Mouse (Mus musculus): ENCODE data around the gene Baz2b. TPM values are rescaled to one million over a fixed set of nuclear protein-coding genes. Genes with fewer than 3 reads are reported as not detected.
"Not testable (repeated sequence)": the region's sequence is repeated elsewhere in the genome, so short reads cannot be mapped to it uniquely, and the experiment has no call there.

The Baz2b gene
- polyA plus RNA-seq, 1 experiment from 2014 or later, result 108 TPM

- 80% methylated on average over 2 of the region's 2 CpGs for WGBS
- ATAC-seq (ENCODE audit: low FRiP score) (no peak), DNase-seq (ENCODE audit: low spot score) (no peak)
Measured at GRCm38 (mm10) chr2:60152481-60152880, 57.2 kb downstream of the Baz2b start.

GRCm38 (mm10) chr2:60148651-60149050 lies 61.0 kb downstream of the Baz2b start:
- Histone ChIP-seq H3K27me3 (ENCODE audit: control insufficient read depth, insufficient read depth, low read length) (no peaks in the 10 kb centered on the region), H3K36me3 (ENCODE audit: control insufficient read depth, insufficient read depth, low read length) (no peaks in the 10 kb centered on the region), H3K27ac (ENCODE audit: low read depth, low read length) (no peak overlapping the region), H3K4me2 (replicated peaks; ENCODE audit: low read depth, low read length) (no peak overlapping the region), H3K9ac (ENCODE audit: low read depth, low read length) (no peak overlapping the region), H3K4me3 (ENCODE audit: low read depth, low read length) (no peak overlapping the region), H3K4me1 (replicated peaks; ENCODE audit: control insufficient read depth, insufficient read depth, low read length) (no peaks in the 10 kb centered on the region), H3K9me3 (ENCODE audit: control insufficient read depth, low read length) (no peaks in the 10 kb centered on the region)
- no peak for DNase-seq (ENCODE audit: low spot score)
- 52% methylated on average over 5 of the region's 5 CpGs for WGBS
- ATAC-seq (ENCODE audit: low FRiP score), result no peak

More at GRCm38 (mm10) chr2:60152481-60152880, 57.2 kb downstream of the Baz2b start:
- Histone ChIP-seq H3K9ac (ENCODE audit: low read depth, low read length) (no peak overlapping the region), H3K27me3 (ENCODE audit: control insufficient read depth, insufficient read depth, low read length) (no peaks in the 10 kb centered on the region), H3K4me2 (replicated peaks; ENCODE audit: low read depth, low read length) (no peak overlapping the region), H3K4me3 (ENCODE audit: low read depth, low read length) (no peak overlapping the region), H3K4me1 (replicated peaks; ENCODE audit: control insufficient read depth, insufficient read depth, low read length) (no peaks in the 10 kb centered on the region), H3K36me3 (ENCODE audit: control insufficient read depth, insufficient read depth, low read length) (no peaks in the 10 kb centered on the region), H3K27ac (ENCODE audit: low read depth, low read length) (no peak overlapping the region), H3K9me3 (ENCODE audit: control insufficient read depth, low read length) (no peaks in the 10 kb centered on the region)

- Histone ChIP-seq H3K27me3 (ENCODE audit: control insufficient read depth, insufficient read depth, low read length) (no peaks in the 10 kb centered on the region), H3K36me3 (ENCODE audit: control insufficient read depth, insufficient read depth, low read length) (no peaks in the 10 kb centered on the region), H3K9ac (ENCODE audit: low read depth, low read length) (no peak overlapping the region), H3K9me3 (ENCODE audit: control insufficient read depth, low read length) (no peaks in the 10 kb centered on the region), H3K4me2 (replicated peaks; ENCODE audit: low read depth, low read length) (no peak overlapping the region), H3K27ac (ENCODE audit: low read depth, low read length) (no peak overlapping the region), H3K4me3 (ENCODE audit: low read depth, low read length) (no peak overlapping the region), H3K4me1 (replicated peaks; ENCODE audit: control insufficient read depth, insufficient read depth, low read length) (no peaks in the 10 kb centered on the region)
- ATAC-seq (ENCODE audit: low FRiP score) (no peak), DNase-seq (ENCODE audit: low spot score) (peak; percentile 34)
- 42% methylated on average over 3 of the region's 3 CpGs for WGBS
Measured at GRCm38 (mm10) chr2:60147428-60147827, 62.2 kb downstream of the Baz2b start.

GRCm38 (mm10) chr2:60145742-60146141 lies 63.9 kb downstream of the Baz2b start:
- no peak overlapping the region for H3K4me2 ChIP-seq (replicated peaks; ENCODE audit: low read depth, low read length)
- no peak for DNase-seq (ENCODE audit: low spot score)
- ATAC-seq (ENCODE audit: low FRiP score), result no peak

GRCm38 (mm10) chr2:60143383-60143782 lies 66.3 kb downstream of the Baz2b start:
- H3K9me3 ChIP-seq (ENCODE audit: control insufficient read depth, low read length), result no peaks in the 10 kb centered on the region
- H3K4me2 ChIP-seq (replicated peaks; ENCODE audit: low read depth, low read length), result no peak overlapping the region
- H3K27me3 ChIP-seq (ENCODE audit: control insufficient read depth, insufficient read depth, low read length), result no peaks in the 10 kb centered on the region
- H3K27ac ChIP-seq (ENCODE audit: low read depth, low read length), result no peak overlapping the region
- H3K4me1 ChIP-seq (replicated peaks; ENCODE audit: control insufficient read depth, insufficient read depth, low read length), result no peaks in the 10 kb centered on the region
- H3K36me3 ChIP-seq (ENCODE audit: control insufficient read depth, insufficient read depth, low read length), result no peaks in the 10 kb centered on the region
- ATAC-seq (ENCODE audit: low FRiP score), result no peak
- no peak overlapping the region for H3K4me3 ChIP-seq (ENCODE audit: low read depth, low read length)
- no peak overlapping the region for H3K9ac ChIP-seq (ENCODE audit: low read depth, low read length)
- WGBS, result 58% methylated on average over 5 of the region's 5 CpGs
- DNase-seq (ENCODE audit: low spot score), result no peak

More at GRCm38 (mm10) chr2:60145742-60146141, 63.9 kb downstream of the Baz2b start:
- Histone ChIP-seq H3K4me1 (replicated peaks; ENCODE audit: control insufficient read depth, insufficient read depth, low read length) (no peaks in the 10 kb centered on the region), H3K36me3 (ENCODE audit: control insufficient read depth, insufficient read depth, low read length) (no peaks in the 10 kb centered on the region), H3K9me3 (ENCODE audit: control insufficient read depth, low read length) (no peaks in the 10 kb centered on the region), H3K27ac (ENCODE audit: low read depth, low read length) (no peak overlapping the region), H3K27me3 (ENCODE audit: control insufficient read depth, insufficient read depth, low read length) (no peaks in the 10 kb centered on the region), H3K9ac (ENCODE audit: low read depth, low read length) (no peak overlapping the region), H3K4me3 (ENCODE audit: low read depth, low read length) (no peak overlapping the region)
- 60% methylated on average over 6 of the region's 6 CpGs for WGBS

- Histone ChIP-seq H3K27ac (ENCODE audit: low read depth, low read length) (no peak overlapping the region), H3K4me1 (replicated peaks; ENCODE audit: control insufficient read depth, insufficient read depth, low read length) (no peaks in the 10 kb centered on the region), H3K36me3 (ENCODE audit: control insufficient read depth, insufficient read depth, low read length) (no peaks in the 10 kb centered on the region), H3K9ac (ENCODE audit: low read depth, low read length) (no peak overlapping the region), H3K27me3 (ENCODE audit: control insufficient read depth, insufficient read depth, low read length) (no peaks in the 10 kb centered on the region), H3K4me2 (replicated peaks; ENCODE audit: low read depth, low read length) (no peak overlapping the region), H3K9me3 (ENCODE audit: control insufficient read depth, low read length) (no peaks in the 10 kb centered on the region), H3K4me3 (ENCODE audit: low read depth, low read length) (no peak overlapping the region)
- no peak for ATAC-seq (ENCODE audit: low FRiP score)
- no peak for DNase-seq (ENCODE audit: low spot score)
- 84% methylated on average over 2 of the region's 2 CpGs for WGBS
Measured at GRCm38 (mm10) chr2:60142281-60142680, 67.4 kb downstream of the Baz2b start.

- no peak overlapping the region for H3K9ac ChIP-seq (ENCODE audit: low read depth, low read length)
- 67% methylated on average over 7 of the region's 7 CpGs for WGBS
Measured at GRCm38 (mm10) chr2:60138751-60139162, 70.9 kb downstream of the Baz2b start.

GRCm38 (mm10) chr2:60135796-60136195 lies 73.8 kb downstream of the Baz2b start:
- Histone ChIP-seq H3K4me3 (ENCODE audit: low read depth, low read length) (no peak overlapping the region), H3K4me2 (replicated peaks; ENCODE audit: low read depth, low read length) (no peak overlapping the region), H3K4me1 (replicated peaks; ENCODE audit: control insufficient read depth, insufficient read depth, low read length) (no peaks in the 10 kb centered on the region), H3K36me3 (ENCODE audit: control insufficient read depth, insufficient read depth, low read length) (no peaks in the 10 kb centered on the region), H3K27ac (ENCODE audit: low read depth, low read length) (no peak overlapping the region), H3K9me3 (ENCODE audit: control insufficient read depth, low read length) (no peaks in the 10 kb centered on the region), H3K27me3 (ENCODE audit: control insufficient read depth, insufficient read depth, low read length) (no peaks in the 10 kb centered on the region), H3K9ac (ENCODE audit: low read depth, low read length) (no peak overlapping the region)
- ATAC-seq (ENCODE audit: low FRiP score) (no peak), DNase-seq (ENCODE audit: low spot score) (no peak)
- 65% methylated on average over 2 of the region's 2 CpGs for WGBS

More at GRCm38 (mm10) chr2:60138751-60139162, 70.9 kb downstream of the Baz2b start:
- Histone ChIP-seq H3K27me3 (ENCODE audit: control insufficient read depth, insufficient read depth, low read length) (no peaks in the 10 kb centered on the region), H3K9me3 (ENCODE audit: control insufficient read depth, low read length) (no peaks in the 10 kb centered on the region), H3K4me2 (replicated peaks; ENCODE audit: low read depth, low read length) (no peak overlapping the region), H3K4me1 (replicated peaks; ENCODE audit: control insufficient read depth, insufficient read depth, low read length) (no peaks in the 10 kb centered on the region), H3K36me3 (ENCODE audit: control insufficient read depth, insufficient read depth, low read length) (no peaks in the 10 kb centered on the region), H3K27ac (ENCODE audit: low read depth, low read length) (no peak overlapping the region; the same call in 1 of the 2 replicates), H3K4me3 (ENCODE audit: low read depth, low read length) (no peak overlapping the region)
- no peak for ATAC-seq (ENCODE audit: low FRiP score)
- no peak for DNase-seq (ENCODE audit: low spot score)

- not testable (repeated sequence) for H3K4me2 ChIP-seq (replicated peaks; ENCODE audit: low read depth, low read length); DNase-seq (ENCODE audit: low spot score); H3K36me3 ChIP-seq (ENCODE audit: control insufficient read depth, insufficient read depth, low read length); H3K9ac ChIP-seq (ENCODE audit: low read depth, low read length); H3K27me3 ChIP-seq (ENCODE audit: control insufficient read depth, insufficient read depth, low read length); H3K4me3 ChIP-seq (ENCODE audit: low read depth, low read length); ATAC-seq (ENCODE audit: low FRiP score); H3K9me3 ChIP-seq (ENCODE audit: control insufficient read depth, low read length); H3K4me1 ChIP-seq (replicated peaks; ENCODE audit: control insufficient read depth, insufficient read depth, low read length); H3K27ac ChIP-seq (ENCODE audit: low read depth, low read length)
- 87% methylated on average over 7 of the region's 7 CpGs for WGBS
Measured at GRCm38 (mm10) chr2:60134958-60135357, 74.7 kb downstream of the Baz2b start.
